In genomic region chr5:150772403-150772802, GRCm38 (mm10) we compare ENCODE assay signal across 14 mouse cellular contexts.
DNase-seq lines count a peak whose midpoint lies in the region; ATAC-seq and TF ChIP-seq lines count a peak whose summit lies in the region.
"Had no signal": no experiment of that assay in that cellular context is flagged by ENCODE, and none has a peak within 500 bp of the region (broad histone marks: within the 10 kb centered on the region; RNA-seq: fewer than 3 reads in every experiment).

No protein-coding gene starts in this region.

- H3K27ac ChIP-seq in forebrain, embryonic 10.5 days: peak overlapping the region; percentile 45; the same call in 1 of the 2 replicates
- no peak overlapping the region for H3K27ac ChIP-seq in forebrain, embryonic 16.5 days (ENCODE audit: low read length)
- no peak overlapping the region; the same call in 1 of the 2 replicates for H3K27ac ChIP-seq in limb, embryonic 11.5 days (replicated peaks; ENCODE audit: low read depth, low read length)
- H3K27ac ChIP-seq in limb, embryonic 10.5 days: no peak overlapping the region
- 0 out of 2 replicates have a peak overlapping the region, but pooled peaks have one; percentile 8 for H3K27ac ChIP-seq in limb, embryonic 14.5 days (replicated peaks; ENCODE audit: low read depth, low read length)
- H3K27ac ChIP-seq: gastrocnemius, adult 2 months; liver, embryonic 15.5 days had no signal

- H3K36me3 ChIP-seq in forebrain, embryonic 10.5 days (replicated peaks): peaks cover 49% of the 10 kb centered on the region
- 0 out of 2 replicates have a peak, but pooled peaks cover 2% of the 10 kb centered on the region for H3K36me3 ChIP-seq in forebrain, embryonic 16.5 days (ENCODE audit: control insufficient read depth, insufficient read depth)
- H3K36me3 ChIP-seq in limb, embryonic 11.5 days (ENCODE audit: control insufficient read depth, insufficient read depth, low read length): no peaks in the 10 kb centered on the region
- H3K36me3 ChIP-seq in limb, embryonic 10.5 days: peaks cover 50% of the 10 kb centered on the region
- H3K36me3 ChIP-seq in limb, embryonic 14.5 days (ENCODE audit: control insufficient read depth, insufficient read depth, low read length): peaks cover 37% of the 10 kb centered on the region

- H3K4me2 ChIP-seq in forebrain, embryonic 16.5 days (ENCODE audit: low read length): no peak overlapping the region
- H3K4me2 ChIP-seq in limb, embryonic 11.5 days (ENCODE audit: low read depth, severe bottlenecking): no peak overlapping the region
- no peak overlapping the region for H3K4me2 ChIP-seq in limb, embryonic 14.5 days (replicated peaks; ENCODE audit: low read depth, low read length, severe bottlenecking)
- H3K4me2 ChIP-seq: liver, embryonic 15.5 days had no signal

- no peak for DNase-seq in forebrain, embryonic 10.5 days (ENCODE audit: extremely low spot score, low spot score)
- peak; percentile 34 for DNase-seq in limb, embryonic 11.5 days (ENCODE audit: low spot score)
- DNase-seq in limb, embryonic 10.5 days (ENCODE audit: low spot score): no peak
- DNase-seq in embryo, embryonic 10 days (ENCODE audit: low spot score): peak; percentile 31
- DNase-seq in limb, embryonic 14.5 days (ENCODE audit: low spot score): no peak
- DNase-seq in MN1 (ENCODE audit: low spot score): no peak
- no peak for DNase-seq in layer of hippocampus, adult 9-10 months (ENCODE audit: low spot score)
- DNase-seq: adrenal gland, postnatal 36 days; gastrocnemius, adult 2 months; kidney, postnatal 14 days; right cerebral cortex, postnatal 14 days; thymus, adult 2 months had no signal

- H3K4me3 ChIP-seq in forebrain, embryonic 10.5 days: no peak overlapping the region
- no peak overlapping the region for H3K4me3 ChIP-seq in forebrain, embryonic 16.5 days (replicated peaks; ENCODE audit: low read length)
- no peak overlapping the region for H3K4me3 ChIP-seq in limb, embryonic 11.5 days (ENCODE audit: low read depth, low read length)
- H3K4me3 ChIP-seq in limb, embryonic 10.5 days: no peak overlapping the region
- H3K4me3 ChIP-seq in limb, embryonic 14.5 days (replicated peaks; ENCODE audit: low read length): no peak overlapping the region
- H3K4me3 ChIP-seq: gastrocnemius, adult 2 months; liver, embryonic 15.5 days had no signal

- TF ChIP-seq POLR2A in limb, embryonic 14.5 days (IDR thresholded peaks at IDR 0.05; ENCODE audit: borderline replicate concordance, extremely low read depth, insufficient read depth, insufficient read length): no peak

- no peak overlapping the region for H3K9ac ChIP-seq in forebrain, embryonic 16.5 days (replicated peaks; ENCODE audit: low read depth, low read length)
- H3K9ac ChIP-seq in limb, embryonic 11.5 days (ENCODE audit: low read length): no peak overlapping the region; the same call in 1 of the 2 replicates
- H3K9ac ChIP-seq in limb, embryonic 14.5 days (ENCODE audit: low read depth, low read length, severe bottlenecking): no peak overlapping the region
- H3K9ac ChIP-seq: liver, embryonic 15.5 days had no signal

- WGBS in forebrain, embryonic 10.5 days: 28% methylated on average over 5 of the region's 5 CpGs
- 15% methylated on average over 5 of the region's 5 CpGs for WGBS in forebrain, embryonic 16.5 days
- 9% methylated on average over 5 of the region's 5 CpGs for WGBS in limb, embryonic 11.5 days
- 9% methylated on average over 5 of the region's 5 CpGs for WGBS in limb, embryonic 10.5 days
- WGBS in limb, embryonic 14.5 days: 18% methylated on average over 5 of the region's 5 CpGs

- no peak for ATAC-seq in forebrain, embryonic 16.5 days
- ATAC-seq in limb, embryonic 11.5 days (ENCODE audit: insufficient number of reproducible peaks, low FRiP score, low TSS enrichment, low read depth): no peak
- no peak for ATAC-seq in limb, embryonic 14.5 days (ENCODE audit: low FRiP score, low read depth)

- H3K4me1 ChIP-seq in forebrain, embryonic 10.5 days: peaks cover 17% of the 10 kb centered on the region
- H3K4me1 ChIP-seq in forebrain, embryonic 16.5 days (replicated peaks; ENCODE audit: control insufficient read depth, insufficient read depth, low read length): no peaks in the 10 kb centered on the region
- peaks cover 7% of the 10 kb centered on the region for H3K4me1 ChIP-seq in limb, embryonic 11.5 days (ENCODE audit: control insufficient read depth, insufficient read depth, low read length)
- peaks cover 19% of the 10 kb centered on the region for H3K4me1 ChIP-seq in limb, embryonic 10.5 days
- peaks cover 3% of the 10 kb centered on the region; the same call in 1 of the 2 replicates for H3K4me1 ChIP-seq in limb, embryonic 14.5 days (ENCODE audit: control insufficient read depth, insufficient read depth, low read length)

- no peaks in the 10 kb centered on the region for H3K9me3 ChIP-seq in forebrain, embryonic 10.5 days
- no peaks in the 10 kb centered on the region for H3K9me3 ChIP-seq in forebrain, embryonic 16.5 days (ENCODE audit: control insufficient read depth, low read length)
- no peaks in the 10 kb centered on the region for H3K9me3 ChIP-seq in limb, embryonic 11.5 days (ENCODE audit: control insufficient read depth, low read length)
- H3K9me3 ChIP-seq in limb, embryonic 10.5 days (replicated peaks): no peaks in the 10 kb centered on the region
- no peaks in the 10 kb centered on the region for H3K9me3 ChIP-seq in limb, embryonic 14.5 days (ENCODE audit: control insufficient read depth, low read length)
- H3K9me3 ChIP-seq: liver, embryonic 15.5 days had no signal

- H3K27me3 ChIP-seq in forebrain, embryonic 10.5 days (ENCODE audit: poor library complexity, severe bottlenecking): no peaks in the 10 kb centered on the region
- H3K27me3 ChIP-seq in forebrain, embryonic 16.5 days (replicated peaks; ENCODE audit: control insufficient read depth, insufficient read depth, low read length): no peaks in the 10 kb centered on the region
- no peaks in the 10 kb centered on the region for H3K27me3 ChIP-seq in limb, embryonic 11.5 days (ENCODE audit: control insufficient read depth, insufficient read depth, low read length)
- H3K27me3 ChIP-seq in limb, embryonic 10.5 days (ENCODE audit: low read depth, poor library complexity, severe bottlenecking): no peaks in the 10 kb centered on the region
- no peaks in the 10 kb centered on the region for H3K27me3 ChIP-seq in limb, embryonic 14.5 days (ENCODE audit: control insufficient read depth, insufficient read depth, low read length)
- H3K27me3 ChIP-seq: liver, embryonic 15.5 days had no signal

Comparison
In these comparisons a context has a peak if more than half of its experiments do, and no peak if none do; other contexts are left out.
1. DNase-seq: peak in limb, embryonic 11.5 days (single experiment) and embryo, embryonic 10 days (single experiment); none in forebrain, embryonic 10.5 days (single experiment), limb, embryonic 10.5 days (single experiment), limb, embryonic 14.5 days (single experiment), MN1 (single experiment) and layer of hippocampus, adult 9-10 months (single experiment).
2. H3K27ac ChIP-seq: peak in forebrain, embryonic 10.5 days (single experiment) and limb, embryonic 14.5 days (single experiment); none in forebrain, embryonic 16.5 days (single experiment), limb, embryonic 11.5 days (single experiment) and limb, embryonic 10.5 days (single experiment).